Mouse (Mus musculus): ENCODE results near the gene Dupd1. TPM values are rescaled to one million over a fixed set of nuclear protein-coding genes. Genes with fewer than 3 reads are reported as not detected.

Gene Dupd1
- polyA plus RNA-seq, 1 experiment from 2014 or later: not detected

- 70% methylated on average over 17 of the region's 17 CpGs for WGBS
- ATAC-seq (ENCODE audit: low FRiP score, low read depth): no peak
- peaks cover 20% of the 10 kb centered on the region for H3K27me3 ChIP-seq
- H3K4me2 ChIP-seq (replicated peaks): no peak overlapping the region
- no peak overlapping the region for H3K9ac ChIP-seq (replicated peaks)
- no peaks in the 10 kb centered on the region for H3K36me3 ChIP-seq
- H3K4me3 ChIP-seq: no peak overlapping the region
- H3K27ac ChIP-seq (replicated peaks): no peak overlapping the region
- H3K4me1 ChIP-seq: peaks cover 15% of the 10 kb centered on the region
- H3K9me3 ChIP-seq: 0 out of 2 replicates have a peak, but pooled peaks cover 5% of the 10 kb centered on the region
Measured at GRCm38 (mm10) chr14:21719646-21720383, 5.4 kb upstream of the Dupd1 start.

- no peaks in the 10 kb centered on the region for H3K36me3 ChIP-seq
- H3K4me1 ChIP-seq: peaks cover 11% of the 10 kb centered on the region
- no peak overlapping the region for H3K4me2 ChIP-seq (replicated peaks)
- no peaks in the 10 kb centered on the region for H3K9me3 ChIP-seq
- H3K9ac ChIP-seq (replicated peaks): no peak overlapping the region
- 91% methylated on average over 2 of the region's 2 CpGs for WGBS
- no peak overlapping the region for H3K4me3 ChIP-seq
- ATAC-seq (ENCODE audit: low FRiP score, low read depth): no peak
- H3K27ac ChIP-seq (replicated peaks): no peak overlapping the region
- H3K27me3 ChIP-seq: peaks cover 6% of the 10 kb centered on the region
Measured at GRCm38 (mm10) chr14:21711231-21711630, 3.1 kb downstream of the Dupd1 start.

- H3K27me3 ChIP-seq: peaks cover 6% of the 10 kb centered on the region; the same call in 1 of the 2 replicates
- no peak overlapping the region for H3K4me3 ChIP-seq
- H3K36me3 ChIP-seq: no peaks in the 10 kb centered on the region
- no peak overlapping the region for H3K9ac ChIP-seq (replicated peaks)
- 55% methylated on average over 2 of the region's 2 CpGs for whole genome bisulfite sequencing
- H3K4me2 ChIP-seq (replicated peaks): no peak overlapping the region
- ATAC-seq (ENCODE audit: low FRiP score, low read depth): no peak
- no peak overlapping the region for H3K27ac ChIP-seq (replicated peaks)
- peaks cover 11% of the 10 kb centered on the region for H3K4me1 ChIP-seq
- no peaks in the 10 kb centered on the region for H3K9me3 ChIP-seq
Measured at GRCm38 (mm10) chr14:21709545-21709944, 4.8 kb downstream of the Dupd1 start.

- H3K27ac ChIP-seq (replicated peaks): peak overlapping the region; percentile 15; the same call in 1 of the 2 replicates
- H3K4me2 ChIP-seq (replicated peaks): no peak overlapping the region
- no peaks in the 10 kb centered on the region for H3K27me3 ChIP-seq
- no peak for ATAC-seq (ENCODE audit: low FRiP score, low read depth)
- H3K9me3 ChIP-seq: no peaks in the 10 kb centered on the region
- 51% methylated on average over 12 of the region's 12 CpGs for WGBS
- H3K9ac ChIP-seq (replicated peaks): no peak overlapping the region
- H3K4me1 ChIP-seq: peaks cover 11% of the 10 kb centered on the region
- H3K36me3 ChIP-seq: no peaks in the 10 kb centered on the region
- no peak overlapping the region for H3K4me3 ChIP-seq
Measured at GRCm38 (mm10) chr14:21706759-21707571, 7.4 kb downstream of the Dupd1 start.

- H3K9ac ChIP-seq (replicated peaks): no peak overlapping the region
- no peaks in the 10 kb centered on the region for H3K27me3 ChIP-seq
- H3K4me1 ChIP-seq: peaks cover 11% of the 10 kb centered on the region
- H3K27ac ChIP-seq (replicated peaks): no peak overlapping the region
- H3K36me3 ChIP-seq: no peaks in the 10 kb centered on the region
- H3K9me3 ChIP-seq: no peaks in the 10 kb centered on the region
- ATAC-seq (ENCODE audit: low FRiP score, low read depth): no peak
- no peak overlapping the region for H3K4me2 ChIP-seq (replicated peaks)
- WGBS: 93% methylated on average over 2 of the region's 2 CpGs
- no peak overlapping the region for H3K4me3 ChIP-seq
Measured at GRCm38 (mm10) chr14:21705462-21705861, 8.9 kb downstream of the Dupd1 start.

GRCm38 (mm10) chr14:21703255-21703654 is 11.1 kb downstream of the Dupd1 start:
- H3K4me2 ChIP-seq (replicated peaks): no peak overlapping the region
- WGBS: 78% methylated on average over 5 of the region's 5 CpGs
- H3K4me1 ChIP-seq: peaks cover 11% of the 10 kb centered on the region
- no peaks in the 10 kb centered on the region for H3K9me3 ChIP-seq
- H3K27ac ChIP-seq (replicated peaks): no peak overlapping the region
- no peak overlapping the region for H3K4me3 ChIP-seq
- no peaks in the 10 kb centered on the region for H3K27me3 ChIP-seq
- H3K36me3 ChIP-seq: no peaks in the 10 kb centered on the region
- ATAC-seq (ENCODE audit: low FRiP score, low read depth): no peak
- H3K9ac ChIP-seq (replicated peaks): no peak overlapping the region

GRCm38 (mm10) chr14:21702691-21703090 is 11.7 kb downstream of the Dupd1 start:
- Histone ChIP-seq H3K9me3 (no peaks in the 10 kb centered on the region), H3K36me3 (no peaks in the 10 kb centered on the region), H3K9ac (replicated peaks) (no peak overlapping the region), H3K4me3 (no peak overlapping the region), H3K4me2 (replicated peaks) (no peak overlapping the region), H3K27ac (replicated peaks) (no peak overlapping the region), H3K27me3 (no peaks in the 10 kb centered on the region), H3K4me1 (peaks cover 11% of the 10 kb centered on the region)
- WGBS: 94% methylated on average over 8 of the region's 8 CpGs
- no peak for ATAC-seq (ENCODE audit: low FRiP score, low read depth)

- no peak overlapping the region for H3K4me2 ChIP-seq (replicated peaks)
- no peaks in the 10 kb centered on the region for H3K4me1 ChIP-seq
- H3K4me3 ChIP-seq: no peak overlapping the region
- no peaks in the 10 kb centered on the region for H3K27me3 ChIP-seq
- no peaks in the 10 kb centered on the region for H3K36me3 ChIP-seq
- H3K9ac ChIP-seq (replicated peaks): no peak overlapping the region
- no peak overlapping the region for H3K27ac ChIP-seq (replicated peaks)
- peaks cover 4% of the 10 kb centered on the region; the same call in 1 of the 2 replicates for H3K9me3 ChIP-seq
- no peak for ATAC-seq (ENCODE audit: low FRiP score, low read depth)
- WGBS: 75% methylated on average over 7 of the region's 7 CpGs
Measured at GRCm38 (mm10) chr14:21696186-21696830, 18.1 kb downstream of the Dupd1 start.

- H3K4me3 ChIP-seq: no peak overlapping the region
- no peak for ATAC-seq (ENCODE audit: low FRiP score, low read depth)
- H3K9ac ChIP-seq (replicated peaks): no peak overlapping the region
- peaks cover 4% of the 10 kb centered on the region; the same call in 1 of the 2 replicates for H3K9me3 ChIP-seq
- H3K27me3 ChIP-seq: no peaks in the 10 kb centered on the region
- no peaks in the 10 kb centered on the region for H3K4me1 ChIP-seq
- no peak overlapping the region for H3K27ac ChIP-seq (replicated peaks)
- WGBS: 82% methylated on average over 6 of the region's 6 CpGs
- no peaks in the 10 kb centered on the region for H3K36me3 ChIP-seq
- no peak overlapping the region for H3K4me2 ChIP-seq (replicated peaks)
Measured at GRCm38 (mm10) chr14:21695020-21695419, 19.4 kb downstream of the Dupd1 start.

- peaks cover 4% of the 10 kb centered on the region; the same call in 1 of the 2 replicates for H3K9me3 ChIP-seq
- H3K27me3 ChIP-seq: peaks cover 26% of the 10 kb centered on the region
- 94% methylated on average over 3 of the region's 3 CpGs for WGBS
- no peak for ATAC-seq (ENCODE audit: low FRiP score, low read depth)
- no peak overlapping the region for H3K9ac ChIP-seq (replicated peaks)
- H3K36me3 ChIP-seq: no peaks in the 10 kb centered on the region
- no peak overlapping the region for H3K4me3 ChIP-seq
- peaks cover 10% of the 10 kb centered on the region; the same call in 1 of the 2 replicates for H3K4me1 ChIP-seq
- no peak overlapping the region for H3K27ac ChIP-seq (replicated peaks)
- H3K4me2 ChIP-seq (replicated peaks): no peak overlapping the region
Measured at GRCm38 (mm10) chr14:21691070-21691469, 23.3 kb downstream of the Dupd1 start.

- H3K27me3 ChIP-seq: peaks cover 34% of the 10 kb centered on the region
- H3K4me3 ChIP-seq: peak overlapping the region; percentile 34
- no peaks in the 10 kb centered on the region for H3K36me3 ChIP-seq
- no peaks in the 10 kb centered on the region for H3K9me3 ChIP-seq
- H3K27ac ChIP-seq (replicated peaks): no peak overlapping the region
- WGBS: 8% methylated on average over 49 of the region's 49 CpGs
- peaks cover 25% of the 10 kb centered on the region for H3K4me1 ChIP-seq
- ATAC-seq (ENCODE audit: low FRiP score, low read depth): no peak
- H3K4me2 ChIP-seq (replicated peaks): peak overlapping the region; percentile 54
- H3K9ac ChIP-seq (replicated peaks): no peak overlapping the region
Measured at GRCm38 (mm10) chr14:21686376-21687279, 27.7 kb downstream of the Dupd1 start.

Measured in midbrain, embryonic 12.5 days (tissue).